Mouse (Mus musculus) kidney, embryonic 14.5 days (tissue): Measurements from ENCODE around the gene Cdk14. TPM values are rescaled to one million over a fixed set of nuclear protein-coding genes. Genes with fewer than 3 reads are reported as not detected.
A peak's percentile ranks its signal among the peaks of the same experiment; 100 is the strongest.

ENCODE experiments used
- ATAC-seq: fragments of 200-750 bp; cut with Nextera tagmentation; 2 replicates; pipeline ENCODE4 v1.8.0; 2017; ENCODE audit warnings: moderate number of reproducible peaks, mild to moderate bottlenecking, moderate TSS enrichment, moderate library complexity; ENCODE audit not compliant: low FRiP score, low TSS enrichment
- H3K27ac ChIP-seq: fragments of 300-500 bp; sonication (generic); 2 replicates; pipeline ENCODE4 v1.5.1; 2014; ENCODE audit warnings: low read depth, mild to moderate bottlenecking, low read length, moderate library complexity, mixed read lengths
- H3K27me3 ChIP-seq: fragments of 300-500 bp; sonication (generic); 2 replicates; pipeline ENCODE4 v1.6.1; 2014; ENCODE audit warnings: mild to moderate bottlenecking, low read length; ENCODE audit not compliant: control insufficient read depth, insufficient read depth
- H3K36me3 ChIP-seq: fragments of 300-500 bp; sonication (generic); 2 replicates; pipeline ENCODE4 v1.6.1; 2014; ENCODE audit warnings: low read length, mixed read lengths; ENCODE audit not compliant: control insufficient read depth, insufficient read depth
- H3K4me1 ChIP-seq: fragments of 300-500 bp; sonication (generic); 2 replicates; pipeline ENCODE4 v1.6.1; 2014; ENCODE audit warnings: low read length, mixed read lengths; ENCODE audit not compliant: control insufficient read depth, insufficient read depth
- H3K4me2 ChIP-seq: fragments of 300-500 bp; sonication (generic); replicated peaks from 2 replicates; pipeline ENCODE4 v1.6.1; 2014; ENCODE audit warnings: low read depth, mild to moderate bottlenecking, low read length
- H3K4me3 ChIP-seq: fragments of 300-500 bp; sonication (generic); 2 replicates; pipeline ENCODE4 v1.5.1; 2014; ENCODE audit warnings: mild to moderate bottlenecking, low read length
- H3K9ac ChIP-seq: fragments of 300-500 bp; sonication (generic); 2 replicates; pipeline ENCODE4 v1.6.1; 2014; ENCODE audit warnings: low read depth, mild to moderate bottlenecking, low read length, moderate library complexity
- H3K9me3 ChIP-seq: fragments of 300-500 bp; sonication (generic); 2 replicates; pipeline ENCODE4 v1.6.1; 2016; ENCODE audit warnings: low read length; ENCODE audit not compliant: control insufficient read depth
- WGBS: fragments of 180-500 bp; shearing (Covaris S2); extraction: QIAGEN DNeasy Blood & Tissue Kit; methylation state at CpG from one replicate; pipeline ENCODE4 v1.1.7; 2014; 5-methylcytosine and 5-hydroxymethylcytosine counted together
- polyA plus RNA-seq: library from polyadenylated mRNA; unstranded; fragments of >200 nt; fragmentation: Nextera tagmentation; extraction: Ambion mirVana; gene quantifications from 2 replicates; pipeline ENCODE4 v1.2.1, GENCODE M21; 2014

Gene Cdk14
- polyA plus RNA-seq, 1 experiment from 2014 or later = 18.9 TPM

GRCm38 (mm10) chr5:5401986-5402385 lies 18.1 kb downstream of the Cdk14 start:
- H3K9ac ChIP-seq = no peak overlapping the region
- no peak for ATAC-seq
- 80% methylated on average over 4 of the region's 4 CpGs for WGBS

GRCm38 (mm10) chr5:5392786-5393185 lies 27.3 kb downstream of the Cdk14 start:
- Histone ChIP-seq H3K9ac (no peak overlapping the region), H3K27me3 (no peaks in the 10 kb centered on the region), H3K36me3 (no peaks in the 10 kb centered on the region), H3K9me3 (no peaks in the 10 kb centered on the region), H3K4me3 (no peak overlapping the region), H3K4me2 (no peak overlapping the region), H3K4me1 (no peaks in the 10 kb centered on the region), H3K27ac (no peak overlapping the region)
- ATAC-seq = no peak
- WGBS = 32% methylated on average over 3 of the region's 3 CpGs

More at GRCm38 (mm10) chr5:5401986-5402385, 18.1 kb downstream of the Cdk14 start:
- Histone ChIP-seq H3K4me2 (no peak overlapping the region), H3K4me3 (no peak overlapping the region), H3K36me3 (no peaks in the 10 kb centered on the region), H3K27ac (no peak overlapping the region), H3K27me3 (no peaks in the 10 kb centered on the region), H3K4me1 (no peaks in the 10 kb centered on the region), H3K9me3 (no peaks in the 10 kb centered on the region)

GRCm38 (mm10) chr5:5380731-5381718 lies 39.1 kb downstream of the Cdk14 start:
- H3K27me3 ChIP-seq = no peaks in the 10 kb centered on the region
- peak overlapping the region; percentile 73 for H3K4me3 ChIP-seq
- no peaks in the 10 kb centered on the region for H3K9me3 ChIP-seq
- H3K36me3 ChIP-seq = no peaks in the 10 kb centered on the region
- H3K4me2 ChIP-seq = peak overlapping the region; percentile 84
- ATAC-seq = peak; percentile 15; the same call in 1 of the 2 replicates
- H3K9ac ChIP-seq = peak overlapping the region; percentile 90
- WGBS = 4% methylated on average over 23 of the region's 23 CpGs
- no peak overlapping the region for H3K27ac ChIP-seq
- peaks cover 13% of the 10 kb centered on the region; the same call in 1 of the 2 replicates for H3K4me1 ChIP-seq

- peak; percentile 94 for ATAC-seq
- no peaks in the 10 kb centered on the region for H3K9me3 ChIP-seq
- peaks cover 13% of the 10 kb centered on the region; the same call in 1 of the 2 replicates for H3K4me1 ChIP-seq
- H3K4me3 ChIP-seq = peak overlapping the region; percentile 73
- no peaks in the 10 kb centered on the region for H3K36me3 ChIP-seq
- H3K4me2 ChIP-seq = peak overlapping the region; percentile 84
- H3K27ac ChIP-seq = peak overlapping the region; percentile 77
- peak overlapping the region; percentile 90 for H3K9ac ChIP-seq
- under 1% methylated on average over 106 of the region's 128 CpGs for WGBS
- H3K27me3 ChIP-seq = no peaks in the 10 kb centered on the region
Measured at GRCm38 (mm10) chr5:5379870-5380730, 40.0 kb downstream of the Cdk14 start.

- 2% methylated on average over 14 of the region's 14 CpGs for WGBS
- peaks cover 13% of the 10 kb centered on the region; the same call in 1 of the 2 replicates for H3K4me1 ChIP-seq
Measured at GRCm38 (mm10) chr5:5379501-5379869, 40.6 kb downstream of the Cdk14 start.

GRCm38 (mm10) chr5:5374393-5374792 lies 45.7 kb downstream of the Cdk14 start:
- Histone ChIP-seq H3K4me1 (peaks cover 9% of the 10 kb centered on the region; the same call in 1 of the 2 replicates), H3K27ac (no peak overlapping the region), H3K4me2 (no peak overlapping the region), H3K9ac (no peak overlapping the region), H3K9me3 (no peaks in the 10 kb centered on the region), H3K27me3 (no peaks in the 10 kb centered on the region), H3K4me3 (no peak overlapping the region), H3K36me3 (no peaks in the 10 kb centered on the region)
- 92% methylated on average over 1 of the region's 1 CpGs for WGBS
- no peak for ATAC-seq

More at GRCm38 (mm10) chr5:5379501-5379869, 40.6 kb downstream of the Cdk14 start:
- H3K4me2 ChIP-seq = peak overlapping the region; percentile 84
- no peaks in the 10 kb centered on the region for H3K9me3 ChIP-seq
- H3K27me3 ChIP-seq = no peaks in the 10 kb centered on the region
- H3K36me3 ChIP-seq = no peaks in the 10 kb centered on the region
- peak overlapping the region; percentile 73 for H3K4me3 ChIP-seq
- peak overlapping the region; percentile 77; the same call in 1 of the 2 replicates for H3K27ac ChIP-seq
- H3K9ac ChIP-seq = peak overlapping the region; percentile 90
- ATAC-seq = no peak; the same call in 1 of the 2 replicates

- Histone ChIP-seq H3K36me3 (no peaks in the 10 kb centered on the region), H3K4me3 (no peak overlapping the region), H3K27me3 (no peaks in the 10 kb centered on the region), H3K9me3 (no peaks in the 10 kb centered on the region), H3K4me1 (0 out of 2 replicates have a peak, but pooled peaks cover 3% of the 10 kb centered on the region), H3K9ac (no peak overlapping the region), H3K4me2 (no peak overlapping the region), H3K27ac (no peak overlapping the region)
- no peak for ATAC-seq
- WGBS = 82% methylated on average over 7 of the region's 7 CpGs
Measured at GRCm38 (mm10) chr5:5373541-5373940, 46.6 kb downstream of the Cdk14 start.

- Histone ChIP-seq H3K27me3 (no peaks in the 10 kb centered on the region), H3K9me3 (no peaks in the 10 kb centered on the region), H3K27ac (no peak overlapping the region), H3K4me3 (no peak overlapping the region), H3K4me2 (no peak overlapping the region), H3K9ac (no peak overlapping the region), H3K36me3 (no peaks in the 10 kb centered on the region), H3K4me1 (no peaks in the 10 kb centered on the region)
- no peak for ATAC-seq
- WGBS = 77% methylated on average over 5 of the region's 5 CpGs
Measured at GRCm38 (mm10) chr5:5372936-5373335, 47.2 kb downstream of the Cdk14 start.
